Comparison of ENCODE assay signal across 26 mouse cellular contexts in genomic region chr8:12077896-12078295, GRCm38 (mm10).
"Had no signal": no experiment of that assay in that cellular context is flagged by ENCODE, and none has a peak within 500 bp of the region (broad histone marks: within the 10 kb centered on the region; RNA-seq: fewer than 3 reads in every experiment).

No protein-coding gene starts in this region.

- H3K36me3 ChIP-seq: heart, embryonic 13.5 days; heart, embryonic 15.5 days; hindbrain, embryonic 13.5 days; hindbrain, embryonic 15.5 days; limb, embryonic 10.5 days; limb, embryonic 12.5 days; liver, embryonic 13.5 days; liver, embryonic 15.5 days had no signal

- H3K9me3 ChIP-seq: heart, embryonic 13.5 days; heart, embryonic 15.5 days; hindbrain, embryonic 13.5 days; hindbrain, embryonic 15.5 days; limb, embryonic 10.5 days; limb, embryonic 12.5 days; liver, embryonic 13.5 days; liver, embryonic 15.5 days had no signal

- H3K4me2 ChIP-seq: heart, embryonic 11.5 days; heart, embryonic 13.5 days; heart, embryonic 15.5 days; hindbrain, embryonic 13.5 days; hindbrain, embryonic 15.5 days; limb, embryonic 12.5 days; liver, embryonic 11.5 days; liver, embryonic 13.5 days; liver, embryonic 15.5 days had no signal

- H3K9ac ChIP-seq: heart, embryonic 13.5 days; heart, embryonic 15.5 days; hindbrain, embryonic 13.5 days; hindbrain, embryonic 15.5 days; limb, embryonic 12.5 days; liver, embryonic 13.5 days; liver, embryonic 15.5 days had no signal

- H3K27me3 ChIP-seq: heart, embryonic 13.5 days; heart, embryonic 15.5 days; hindbrain, embryonic 15.5 days; limb, embryonic 12.5 days; liver, embryonic 13.5 days; liver, embryonic 15.5 days had no signal

- ATAC-seq: intestine, embryonic 16.5 days had no signal

- H3K4me1 ChIP-seq: limb, embryonic 10.5 days; liver, embryonic 13.5 days; liver, embryonic 15.5 days had no signal

- H3K4me3 ChIP-seq: heart, adult 2 months; heart, embryonic 13.5 days; heart, embryonic 15.5 days; hindbrain, embryonic 13.5 days; hindbrain, embryonic 15.5 days; layer of hippocampus, adult 2 months; left cerebral cortex, adult 2 months; limb, embryonic 10.5 days; limb, embryonic 12.5 days; liver, embryonic 13.5 days; liver, embryonic 15.5 days had no signal

- H3K27ac ChIP-seq: heart, adult 2 months; heart, embryonic 13.5 days; heart, embryonic 15.5 days; hindbrain, embryonic 13.5 days; hindbrain, embryonic 15.5 days; hindbrain, postnatal 0 days; layer of hippocampus, adult 2 months; left cerebral cortex, adult 2 months; limb, embryonic 10.5 days; limb, embryonic 12.5 days; liver, embryonic 13.5 days; liver, embryonic 15.5 days had no signal

- DNase-seq: gastrocnemius, postnatal 14 days; gastrocnemius, postnatal 36 days; heart, adult 11 months; heart, adult 2 months; heart, postnatal 14 days; heart, postnatal 36 days; kidney, adult 11 months; kidney, adult 8-10 months; kidney, postnatal 10 days; kidney, postnatal 25 days; kidney, postnatal 4 days; liver; liver, embryonic 13.5 days had no signal
